Mouse (Mus musculus) stomach, embryonic 14.5 days (tissue): ENCODE data around the gene Samd1. TPM values are rescaled to one million over a fixed set of nuclear protein-coding genes. Genes with fewer than 3 reads are reported as not detected.
"Not testable (repeated sequence)": the region's sequence is repeated elsewhere in the genome, so short reads cannot be mapped to it uniquely, and the experiment has no call there.

Experiments
- ATAC-seq: fragments of 200-750 bp; cut with Nextera tagmentation; 2 replicates; pipeline ENCODE4 v1.8.0; 2017; ENCODE audit warnings: low read depth, moderate TSS enrichment; ENCODE audit not compliant: insufficient number of reproducible peaks, insufficient read depth, low FRiP score
- H3K27ac ChIP-seq: fragments of 300-500 bp; sonication (generic); 2 replicates; pipeline ENCODE4 v1.5.1; 2014; ENCODE audit warnings: mild to moderate bottlenecking, low read length, moderate library complexity, mixed read lengths
- H3K27me3 ChIP-seq: fragments of 300-500 bp; sonication (generic); 2 replicates; pipeline ENCODE4 v1.6.1; 2014; ENCODE audit warnings: low read length, control low read depth, mixed read lengths; ENCODE audit not compliant: control insufficient read depth, insufficient read depth
- H3K36me3 ChIP-seq: fragments of 300-500 bp; sonication (generic); 2 replicates; pipeline ENCODE4 v1.6.1; 2014; ENCODE audit warnings: mild to moderate bottlenecking, control low read depth, low read length, moderate library complexity, mixed read lengths; ENCODE audit not compliant: control insufficient read depth, insufficient read depth
- H3K4me1 ChIP-seq: fragments of 300-500 bp; sonication (generic); 2 replicates; pipeline ENCODE4 v1.6.1; 2014; ENCODE audit warnings: low read length, control low read depth, mixed read lengths; ENCODE audit not compliant: control insufficient read depth, insufficient read depth
- H3K4me2 ChIP-seq: fragments of 300-500 bp; sonication (generic); replicated peaks from 2 replicates; pipeline ENCODE4 v1.6.1; 2014; ENCODE audit warnings: low read depth, low read length, control low read depth
- H3K4me3 ChIP-seq: fragments of 300-500 bp; sonication (generic); 2 replicates; pipeline ENCODE4 v1.5.1; 2014; ENCODE audit warnings: low read depth, low read length, control low read depth
- H3K9ac ChIP-seq: fragments of 300-500 bp; sonication (generic); replicated peaks from 2 replicates; pipeline ENCODE4 v1.6.1; 2014; ENCODE audit warnings: low read depth, mild to moderate bottlenecking, control low read depth, low read length, moderate library complexity, mixed read lengths
- H3K9me3 ChIP-seq: fragments of 300-500 bp; sonication (generic); 2 replicates; pipeline ENCODE4 v1.6.1; 2016; ENCODE audit warnings: low read depth, low read length, control low read depth; ENCODE audit not compliant: control insufficient read depth
- WGBS: fragments of 180-500 bp; shearing (Covaris S2); extraction: QIAGEN DNeasy Blood & Tissue Kit; methylation state at CpG from one replicate; pipeline ENCODE4 v1.1.7; 2014; 5-methylcytosine and 5-hydroxymethylcytosine counted together
- polyA plus RNA-seq: library from polyadenylated mRNA; unstranded; fragments of >200 nt; fragmentation: Nextera tagmentation; extraction: Ambion mirVana; gene quantifications from 2 replicates; pipeline ENCODE4 v1.2.1, GENCODE M21; 2014

Samd1 gene
- polyA plus RNA-seq, 1 experiment from 2014 or later = 17.5 TPM

DNA sequence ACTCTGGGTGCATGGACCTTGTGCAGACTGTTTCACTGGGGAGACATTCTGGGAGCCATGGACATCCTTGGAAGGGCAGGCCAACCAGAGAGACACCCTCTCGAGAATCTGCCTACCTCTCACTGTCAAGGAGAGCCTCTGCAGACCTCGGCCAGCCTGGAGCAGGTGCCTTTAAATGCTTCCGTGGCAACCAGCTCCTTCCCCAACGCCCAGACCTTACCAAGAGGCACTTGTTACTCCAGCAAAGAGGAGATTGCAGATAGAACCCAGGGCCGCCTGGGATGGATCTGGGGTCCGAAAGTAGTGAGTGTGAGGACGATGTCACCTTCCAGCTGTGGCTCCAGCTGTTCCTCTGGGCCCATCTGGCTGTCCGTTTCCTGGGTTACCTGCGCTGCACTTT is 19.3 kb upstream of the Samd1 start:
- no peaks in the 10 kb centered on the region for H3K27me3 ChIP-seq
- ATAC-seq = no peak
- 76% methylated on average over 9 of the region's 9 CpGs for WGBS
- H3K9ac ChIP-seq = no peak overlapping the region
- H3K4me1 ChIP-seq = peaks cover 16% of the 10 kb centered on the region; the same call in 1 of the 2 replicates
- H3K36me3 ChIP-seq = peaks cover 25% of the 10 kb centered on the region
- H3K4me3 ChIP-seq = no peak overlapping the region
- no peaks in the 10 kb centered on the region for H3K9me3 ChIP-seq
- no peak overlapping the region; the same call in 1 of the 2 replicates for H3K27ac ChIP-seq
- no peak overlapping the region for H3K4me2 ChIP-seq

DNA sequence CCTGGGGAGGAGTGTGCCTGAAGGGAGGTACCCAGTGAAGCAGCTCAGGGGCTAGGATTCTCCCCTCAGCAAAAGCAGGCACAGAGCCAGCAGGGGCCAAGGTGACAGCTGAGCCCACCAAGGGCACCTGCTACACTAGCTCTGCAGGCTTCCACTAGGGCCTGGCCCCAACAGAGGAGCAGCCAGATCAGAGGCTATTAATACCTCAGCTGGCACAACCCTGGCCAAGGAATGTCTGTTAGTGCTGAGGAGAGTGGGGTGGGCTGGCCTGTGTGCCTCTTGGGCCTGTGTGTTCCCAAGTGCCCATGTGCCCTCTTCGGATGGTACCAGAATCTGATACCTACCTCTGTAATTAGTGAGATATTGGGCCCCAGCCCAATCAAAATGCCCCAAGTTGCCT is 17.2 kb upstream of the Samd1 start:
- H3K4me1 ChIP-seq = peaks cover 7% of the 10 kb centered on the region; the same call in 1 of the 2 replicates
- H3K36me3 ChIP-seq = peaks cover 37% of the 10 kb centered on the region
- H3K4me2 ChIP-seq = no peak overlapping the region
- H3K9ac ChIP-seq = no peak overlapping the region
- H3K27me3 ChIP-seq = no peaks in the 10 kb centered on the region
- ATAC-seq = no peak
- no peaks in the 10 kb centered on the region for H3K9me3 ChIP-seq
- H3K4me3 ChIP-seq = no peak overlapping the region
- WGBS = 86% methylated on average over 1 of the region's 1 CpGs
- H3K27ac ChIP-seq = no peak overlapping the region

DNA sequence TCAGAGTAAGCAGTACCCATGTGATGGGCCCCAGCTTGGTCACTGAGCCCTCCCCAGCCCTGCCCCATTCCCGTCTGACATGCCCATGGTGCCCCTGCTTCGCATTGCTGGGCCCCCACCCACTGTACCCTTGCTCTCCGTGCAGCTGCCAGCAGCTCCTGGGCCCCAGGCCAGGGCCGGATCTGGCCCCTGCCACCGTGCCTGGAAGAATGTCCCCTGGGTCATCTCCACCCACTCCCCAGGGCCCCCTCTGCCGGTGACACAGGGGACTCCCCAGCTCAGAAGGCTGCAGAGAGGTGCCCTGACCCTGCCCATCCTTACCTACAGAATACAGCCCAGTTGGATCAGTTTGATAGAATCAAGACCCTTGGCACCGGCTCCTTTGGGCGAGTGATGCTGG is 16.6 kb upstream of the Samd1 start:
- WGBS = 80% methylated on average over 8 of the region's 8 CpGs
- Histone ChIP-seq H3K9ac (no peak overlapping the region), H3K27ac (no peak overlapping the region), H3K27me3 (no peaks in the 10 kb centered on the region), H3K4me3 (no peak overlapping the region), H3K9me3 (no peaks in the 10 kb centered on the region), H3K4me2 (no peak overlapping the region), H3K36me3 (peaks cover 40% of the 10 kb centered on the region), H3K4me1 (peaks cover 7% of the 10 kb centered on the region; the same call in 1 of the 2 replicates)
- no peak for ATAC-seq

DNA sequence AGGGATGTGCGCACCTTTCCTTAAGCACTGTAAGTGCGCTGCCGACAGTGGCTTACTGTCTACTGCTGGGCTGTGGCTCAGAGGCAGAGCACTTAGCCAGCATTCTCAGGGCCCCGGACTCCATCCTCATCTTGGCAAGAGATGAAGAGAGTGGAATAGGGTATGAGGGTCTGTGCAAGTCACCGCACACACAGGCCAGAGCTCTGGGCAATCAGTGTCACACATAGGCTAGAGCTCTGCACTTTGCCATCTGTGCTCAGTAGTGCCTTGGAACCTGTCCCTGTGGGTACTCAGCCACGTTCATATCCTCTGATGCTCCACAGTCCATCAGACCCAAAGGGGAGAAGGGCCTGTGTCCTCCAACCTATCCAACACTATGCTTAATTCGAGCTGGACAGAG is 15.9 kb upstream of the Samd1 start:
- WGBS = 93% methylated on average over 7 of the region's 7 CpGs
- Histone ChIP-seq H3K36me3 (peaks cover 47% of the 10 kb centered on the region), H3K9ac (no peak overlapping the region), H3K4me1 (peaks cover 7% of the 10 kb centered on the region; the same call in 1 of the 2 replicates), H3K9me3 (no peaks in the 10 kb centered on the region), H3K27me3 (no peaks in the 10 kb centered on the region), H3K4me3 (no peak overlapping the region), H3K4me2 (no peak overlapping the region), H3K27ac (no peak overlapping the region)
- no peak for ATAC-seq

DNA sequence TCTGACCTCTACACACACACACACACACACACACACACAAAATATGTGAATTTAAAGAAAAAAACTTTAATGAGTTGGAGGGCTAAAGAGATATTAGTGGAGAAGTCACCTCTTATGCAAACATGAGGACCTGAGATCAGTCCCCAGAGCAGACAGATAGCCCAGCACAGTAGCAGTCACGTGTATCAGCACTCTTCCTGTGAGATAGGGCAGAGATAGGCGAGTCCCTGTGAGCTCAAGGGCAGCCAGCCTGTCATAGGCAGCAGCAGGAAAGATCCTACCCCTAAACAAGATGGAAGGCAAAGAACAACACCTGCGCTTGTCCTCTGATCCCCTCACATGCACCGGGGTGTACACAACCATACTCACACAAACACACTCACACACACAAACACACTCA is 15.0 kb upstream of the Samd1 start:
- H3K27me3 ChIP-seq = no peaks in the 10 kb centered on the region
- no peak for ATAC-seq
- no peak overlapping the region for H3K9ac ChIP-seq
- H3K4me1 ChIP-seq = peaks cover 4% of the 10 kb centered on the region; the same call in 1 of the 2 replicates
- H3K4me2 ChIP-seq = no peak overlapping the region
- H3K4me3 ChIP-seq = no peak overlapping the region
- H3K9me3 ChIP-seq = no peaks in the 10 kb centered on the region
- H3K27ac ChIP-seq = no peak overlapping the region
- WGBS = 80% methylated on average over 4 of the region's 4 CpGs
- H3K36me3 ChIP-seq = peaks cover 53% of the 10 kb centered on the region

DNA sequence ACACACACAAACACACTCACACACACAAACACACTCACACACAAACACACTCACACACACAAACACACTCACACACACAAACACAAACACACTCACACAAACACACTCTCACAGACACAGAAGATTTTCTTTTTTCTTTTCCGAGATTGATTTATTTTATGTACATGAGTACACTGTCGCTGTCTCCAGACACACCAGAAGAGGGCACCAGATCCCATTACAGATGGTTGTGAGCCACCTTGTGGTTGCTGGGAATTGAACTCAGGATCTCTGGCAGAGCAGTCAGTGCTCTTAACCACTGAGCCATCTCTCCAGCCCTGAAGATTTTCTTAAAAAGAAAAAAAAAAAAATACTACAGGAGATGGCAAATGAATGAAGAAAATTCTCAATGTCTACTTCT is 14.2 kb upstream of the Samd1 start:
- not testable (repeated sequence) for ATAC-seq, H3K4me1 ChIP-seq, H3K27ac ChIP-seq, H3K4me2 ChIP-seq, H3K27me3 ChIP-seq, H3K4me3 ChIP-seq, H3K9ac ChIP-seq, H3K9me3 ChIP-seq
- H3K36me3 ChIP-seq = peaks cover 59% of the 10 kb centered on the region
- WGBS = 96% methylated on average over 2 of the region's 2 CpGs

DNA sequence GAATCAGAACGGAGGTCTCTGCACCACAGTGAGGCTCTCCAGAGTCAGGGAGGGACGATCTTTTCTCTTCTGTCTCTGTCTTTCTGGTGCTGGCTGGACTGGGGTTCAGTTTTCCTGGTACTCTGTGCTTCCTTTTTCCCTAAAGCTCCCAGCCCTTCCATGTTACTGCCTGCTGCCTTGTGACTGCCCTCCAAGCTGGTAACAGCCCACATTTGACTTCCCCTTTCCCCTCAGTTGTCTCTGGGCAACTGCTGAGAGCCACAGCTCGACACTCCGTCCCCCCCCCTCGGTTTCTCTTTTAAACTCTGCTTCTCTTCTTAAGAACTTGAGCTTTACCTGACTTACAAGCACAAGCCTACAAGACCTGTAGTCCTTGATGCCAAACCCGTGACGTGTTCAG is 8.2 kb upstream of the Samd1 start:
- no peaks in the 10 kb centered on the region for H3K27me3 ChIP-seq
- no peak overlapping the region for H3K4me3 ChIP-seq
- H3K9me3 ChIP-seq = no peaks in the 10 kb centered on the region
- H3K27ac ChIP-seq = no peak overlapping the region
- H3K4me1 ChIP-seq = no peaks in the 10 kb centered on the region
- no peak overlapping the region for H3K9ac ChIP-seq
- ATAC-seq = no peak
- WGBS = 90% methylated on average over 7 of the region's 7 CpGs
- H3K36me3 ChIP-seq = peaks cover 66% of the 10 kb centered on the region
- no peak overlapping the region for H3K4me2 ChIP-seq

DNA sequence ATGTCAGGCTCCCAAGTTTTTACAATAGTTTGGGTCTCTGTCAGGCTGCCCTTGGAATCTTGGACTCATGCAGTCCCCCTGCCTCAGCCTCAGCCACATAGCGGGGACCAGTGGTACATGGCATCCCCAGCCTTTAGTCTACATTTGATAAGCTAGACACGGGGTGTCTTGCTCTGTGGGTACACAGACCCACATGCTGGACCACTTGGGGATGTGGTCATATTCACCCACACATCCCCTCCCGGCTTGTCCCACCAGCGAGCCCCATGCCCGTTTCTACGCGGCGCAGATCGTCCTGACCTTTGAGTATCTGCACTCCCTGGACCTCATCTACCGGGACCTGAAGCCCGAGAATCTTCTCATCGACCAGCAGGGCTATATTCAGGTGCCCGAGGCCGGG is 7.3 kb upstream of the Samd1 start:
- 95% methylated on average over 14 of the region's 14 CpGs for WGBS
- ATAC-seq = no peak
- Histone ChIP-seq H3K27me3 (no peaks in the 10 kb centered on the region), H3K27ac (no peak overlapping the region), H3K4me1 (no peaks in the 10 kb centered on the region), H3K36me3 (peaks cover 64% of the 10 kb centered on the region), H3K4me3 (no peak overlapping the region), H3K9ac (no peak overlapping the region), H3K4me2 (no peak overlapping the region), H3K9me3 (no peaks in the 10 kb centered on the region)

DNA sequence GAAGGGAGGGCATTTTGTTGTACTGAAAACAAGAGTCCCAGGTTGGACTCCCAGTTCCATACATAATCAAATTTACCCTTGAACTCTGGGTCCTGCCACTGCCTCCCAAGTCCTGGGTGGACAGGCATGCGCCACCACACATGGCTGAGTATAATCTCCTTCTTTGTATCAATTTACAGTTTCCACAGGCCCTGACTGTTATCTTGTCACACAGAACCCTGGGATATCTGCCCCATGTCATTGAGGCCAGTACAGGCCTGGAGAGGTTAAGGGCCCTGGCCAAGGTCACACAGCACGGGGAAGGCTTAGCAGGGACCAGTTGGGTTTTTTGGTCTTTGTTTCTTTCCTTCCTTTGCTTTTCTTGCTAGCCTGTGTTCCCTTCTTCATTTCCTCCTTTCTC is 5.0 kb upstream of the Samd1 start:
- H3K36me3 ChIP-seq = peaks cover 49% of the 10 kb centered on the region
- no peaks in the 10 kb centered on the region for H3K9me3 ChIP-seq

More for the DNA sequence above, 5.0 kb upstream of the Samd1 start:
- Histone ChIP-seq H3K9ac (no peak overlapping the region), H3K4me3 (no peak overlapping the region), H3K27ac (no peak overlapping the region), H3K4me1 (no peaks in the 10 kb centered on the region), H3K4me2 (no peak overlapping the region), H3K27me3 (no peaks in the 10 kb centered on the region)
- no peak for ATAC-seq
- 86% methylated on average over 2 of the region's 2 CpGs for WGBS
